Mouse (Mus musculus): Measurements from ENCODE around the gene Osgin1.

DNA sequence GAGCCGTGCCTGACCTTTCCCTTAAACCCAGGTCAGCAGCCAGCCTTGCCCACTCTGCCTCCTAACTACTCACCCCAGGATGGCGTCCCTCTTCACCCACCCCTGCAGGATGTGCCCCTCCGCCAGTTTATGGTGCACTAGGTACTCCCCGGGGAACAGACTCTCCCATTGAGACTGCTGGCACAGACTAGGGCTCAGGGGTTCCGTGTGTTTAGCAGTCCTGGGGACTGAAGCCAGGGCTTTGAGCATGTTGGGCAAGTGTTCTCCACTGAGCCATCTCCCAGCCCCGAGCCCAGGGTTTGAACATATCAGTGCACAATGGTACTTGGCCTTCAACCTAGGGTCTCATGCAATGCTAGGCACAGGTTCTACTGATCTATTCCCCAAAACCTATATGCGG, 1.6 kb downstream of the Osgin1 start:
- TF ChIP-seq CTCF (IDR thresholded peaks at IDR 0.05; ENCODE audit: low read depth) (no peak), EP300 (IDR thresholded peaks at IDR 0.05; ENCODE audit: low read depth) (no peak)
